Mouse (Mus musculus) embryo, embryonic 11.5 days (tissue): ENCODE measurements around the gene Mapkapk2.

Source experiments
- DNase-seq: peaks from one replicate; pipeline ENCODE4 v3.0.0-alpha.2; 2012; ENCODE audit warnings: low read depth, low spot score

Mapkapk2 gene

DNA sequence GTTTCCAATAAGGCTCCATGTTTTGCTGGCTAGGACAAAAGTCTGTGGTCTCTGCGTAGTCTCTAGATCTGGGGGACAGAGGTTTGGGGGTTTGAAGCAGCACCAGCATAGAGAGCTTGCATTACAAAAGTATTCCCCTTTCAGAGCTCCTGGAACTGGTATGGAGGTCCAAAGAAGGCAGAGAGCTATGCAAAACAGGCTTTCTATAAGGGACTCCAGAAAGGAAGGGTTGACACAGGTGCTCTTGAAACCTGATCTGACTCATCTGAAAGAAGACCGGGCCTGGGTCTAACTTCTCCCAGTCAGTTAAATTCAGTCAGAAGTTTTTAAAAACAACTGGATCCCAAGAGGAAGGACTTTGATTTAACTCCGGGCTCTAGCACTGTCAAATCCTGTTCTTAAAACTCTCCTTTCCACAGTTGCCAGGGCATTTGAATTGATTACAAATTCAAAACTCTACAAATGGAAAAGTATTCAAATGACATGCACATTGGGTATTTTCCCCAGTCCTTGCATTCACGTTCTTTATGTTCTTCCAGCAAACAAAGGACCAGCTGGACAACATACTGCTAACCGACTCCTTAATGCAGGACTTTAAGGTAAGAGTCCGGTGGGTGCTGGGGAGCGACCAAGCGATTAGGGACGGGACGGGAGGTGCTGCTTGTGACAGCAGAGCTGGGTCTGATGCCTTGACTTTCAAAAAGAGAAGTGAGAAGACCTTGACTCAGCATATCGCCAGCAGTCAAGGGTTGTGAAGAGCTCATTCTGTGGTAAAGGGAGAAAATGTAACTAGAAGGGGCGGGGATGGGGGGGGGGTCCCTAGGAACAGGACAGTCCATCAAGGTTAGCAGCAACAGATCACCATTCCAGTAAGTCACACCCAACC is 77.0 kb downstream of the Mapkapk2 start:
- DNase-seq, result no peak

DNA sequence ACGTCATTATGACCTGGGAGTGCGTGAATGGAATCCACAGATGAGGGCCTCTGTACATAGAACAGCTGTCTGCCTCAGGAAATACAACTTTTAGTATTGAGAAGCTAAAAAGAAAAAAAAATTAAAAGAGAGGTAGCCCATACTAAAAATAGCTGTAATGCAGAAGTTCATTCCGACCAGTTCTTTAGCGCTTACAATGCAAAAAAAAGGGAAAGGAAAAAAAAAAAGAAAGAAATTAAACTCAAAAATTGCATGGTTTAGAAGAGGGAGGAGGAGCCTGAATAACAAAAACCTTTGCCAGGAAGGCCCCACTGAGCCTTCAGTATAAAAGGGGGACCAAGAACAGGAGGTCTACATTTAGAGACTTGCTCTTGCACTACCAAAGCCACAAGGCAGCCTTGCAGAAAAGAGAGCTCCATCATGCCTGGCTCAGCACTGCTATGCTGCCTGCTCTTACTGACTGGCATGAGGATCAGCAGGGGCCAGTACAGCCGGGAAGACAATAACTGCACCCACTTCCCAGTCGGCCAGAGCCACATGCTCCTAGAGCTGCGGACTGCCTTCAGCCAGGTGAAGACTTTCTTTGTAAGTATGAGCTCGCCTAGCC is 78.0 kb downstream of the Mapkapk2 start, which contains the start of gene Il10:
Gene Il10 (plus strand): TSS at position 354 of the 607 bp plus-strand sequence.
- no peak for DNase-seq

- no peak for DNase-seq
Measured at GRCm38 (mm10) chr1:131015879-131016278, 81.7 kb downstream of the Mapkapk2 start.

- no peak for DNase-seq
Measured at GRCm38 (mm10) chr1:131015281-131015680, 82.3 kb downstream of the Mapkapk2 start.

DNA sequence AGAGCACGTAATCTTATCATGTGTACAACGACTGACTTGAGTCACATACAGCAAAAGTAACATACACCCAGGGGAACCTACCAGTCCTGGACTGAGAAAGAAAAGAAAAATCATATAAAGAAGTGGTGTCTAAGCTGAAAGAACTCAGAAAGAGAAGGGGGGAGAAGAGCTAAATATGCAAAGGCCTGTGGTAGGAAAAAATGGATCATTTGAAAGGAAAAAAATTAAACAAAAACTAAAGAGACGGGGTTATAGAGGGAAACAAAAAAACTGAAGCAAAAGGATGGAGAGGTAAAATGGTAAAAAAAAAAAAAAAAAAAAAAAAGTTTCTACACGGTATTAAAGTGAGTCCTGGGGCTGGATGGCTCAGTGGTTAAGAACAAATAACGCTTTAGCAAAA is 83.7 kb downstream of the Mapkapk2 start:
- DNase-seq, result no peak

- no peak for DNase-seq
Measured at GRCm38 (mm10) chr1:131012494-131012893, 85.1 kb downstream of the Mapkapk2 start.

DNA sequence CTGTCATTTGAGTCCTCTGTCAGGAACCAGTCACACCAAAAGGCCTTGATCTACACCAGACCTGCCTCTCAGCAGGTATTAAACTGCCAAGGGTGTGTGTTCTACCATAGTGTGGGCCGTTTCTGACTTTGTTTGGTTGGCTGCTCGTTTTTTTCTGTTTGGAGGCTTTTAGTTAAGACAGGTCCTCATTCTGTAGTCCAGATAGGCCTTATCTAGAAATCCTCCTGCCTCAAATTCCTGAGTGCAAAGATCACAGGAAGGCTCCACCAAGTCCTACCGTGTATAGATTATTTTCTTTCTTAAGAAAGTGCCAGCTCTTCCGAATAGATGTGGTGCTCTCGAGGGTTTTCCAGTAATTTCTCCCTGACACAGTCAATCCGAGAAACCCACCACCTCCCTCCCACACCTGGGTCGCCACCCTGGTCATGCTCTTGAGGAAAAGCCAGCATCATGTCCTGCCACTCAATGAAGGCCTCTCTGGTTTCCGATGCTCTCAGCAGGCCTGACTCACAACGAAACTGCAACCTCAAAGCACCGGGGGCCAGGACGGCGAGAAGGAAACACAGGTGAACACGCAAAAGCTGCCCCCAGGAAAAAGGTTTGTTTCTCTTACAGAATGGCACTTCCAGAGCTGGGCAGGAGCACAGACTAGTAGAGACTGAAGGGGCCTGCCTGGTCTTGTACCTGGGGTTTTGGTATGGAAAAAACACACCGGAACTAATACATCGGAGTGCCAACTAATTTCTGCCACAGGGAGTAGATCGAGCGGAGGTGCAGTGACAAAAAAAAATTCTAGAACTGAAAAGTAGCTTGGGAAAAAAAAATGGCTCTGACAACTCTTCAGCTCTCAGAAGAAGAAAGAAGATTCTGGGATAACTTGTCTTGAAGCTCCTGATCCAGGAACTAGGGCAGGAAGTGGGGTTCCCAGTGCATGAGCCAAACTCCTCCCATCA is 87.1 kb downstream of the Mapkapk2 start:
- DNase-seq, result no peak

DNA sequence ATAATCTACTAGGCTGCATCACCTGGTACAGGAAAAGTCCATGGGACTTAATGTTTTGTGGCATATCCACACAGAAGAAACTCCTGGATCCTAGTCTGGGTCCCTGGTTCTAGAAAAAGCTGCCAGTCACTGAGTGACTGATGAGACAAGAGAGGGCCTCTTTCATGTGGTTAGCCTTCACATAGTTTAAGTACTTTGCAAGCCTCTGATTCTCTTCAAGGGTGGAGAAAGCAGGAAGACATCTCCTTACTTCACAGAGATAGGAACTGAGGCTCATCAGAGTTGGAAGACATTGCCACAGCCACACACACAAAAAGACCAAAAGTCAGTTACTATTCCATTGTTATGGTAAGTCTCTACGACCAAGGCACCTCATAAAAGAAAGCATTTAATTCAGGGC is 91.6 kb downstream of the Mapkapk2 start:
- no peak for DNase-seq
